Mouse (Mus musculus) ES-Bruce4 (cell line): ENCODE measurements around the gene Ube2q1. TPM values are rescaled to one million over a fixed set of nuclear protein-coding genes. Genes with fewer than 3 reads are reported as not detected.

Experiments used
- H3K27ac ChIP-seq: 2 replicates; pipeline ENCODE4 v1.5.1; 2012; ENCODE audit warnings: low read length, inconsistent platforms; ENCODE audit not compliant: insufficient read depth
- H3K27me3 ChIP-seq: 2 replicates; pipeline ENCODE4 v1.6.1; 2012; ENCODE audit warnings: mild to moderate bottlenecking, low read length, inconsistent platforms; ENCODE audit not compliant: control insufficient read depth, poor library complexity, insufficient read depth, severe bottlenecking
- H3K36me3 ChIP-seq: 2 replicates; pipeline ENCODE4 v1.6.1; 2012; ENCODE audit warnings: inconsistent platforms, mild to moderate bottlenecking, low read length, moderate library complexity; ENCODE audit not compliant: control insufficient read depth, poor library complexity, insufficient read depth, severe bottlenecking
- H3K4me1 ChIP-seq: one replicate; pipeline ENCODE4 v1.8.1; 2011; ENCODE audit warnings: low read length; ENCODE audit not compliant: control insufficient read depth, insufficient read depth
- H3K4me3 ChIP-seq: 2 replicates; pipeline ENCODE4 v1.5.1; 2011; ENCODE audit warnings: low read depth, mild to moderate bottlenecking, low read length
- H3K9ac ChIP-seq: 2 replicates; pipeline ENCODE4 v1.6.1; 2012; ENCODE audit warnings: low read depth, mild to moderate bottlenecking, inconsistent platforms; ENCODE audit not compliant: poor library complexity, severe bottlenecking
- H3K9me3 ChIP-seq: replicated peaks from 2 replicates; pipeline ENCODE4 v1.6.1; 2012; ENCODE audit warnings: mild to moderate bottlenecking, low read length, inconsistent platforms; ENCODE audit not compliant: control insufficient read depth, poor library complexity, insufficient read depth, severe bottlenecking
- CTCF ChIP-seq: IDR thresholded peaks from one replicate; pipeline ENCODE4 v1.8.1; 2011; ENCODE audit warnings: low read depth, low read length
- EP300 ChIP-seq: IDR thresholded peaks from 2 replicates; pipeline ENCODE4 v1.6.1; 2011; ENCODE audit warnings: low read depth, low read length; ENCODE audit not compliant: insufficient read depth
- POLR2A ChIP-seq: IDR thresholded peaks from one replicate; pipeline ENCODE4 v1.8.1; 2011; ENCODE audit warnings: low read length; ENCODE audit not compliant: insufficient read depth
- polyA plus RNA-seq: library from polyadenylated mRNA; stranded (reverse); fragments of >200 nt; gene quantifications from 2 replicates; pipeline ENCODE4 v1.2.4, GENCODE M21; 2011; ENCODE audit warnings: low read depth; ENCODE audit not compliant: missing spikeins, insufficient read depth, insufficient read length

Gene Ube2q1
- polyA plus RNA-seq, 1 experiment = 104 TPM

DNA sequence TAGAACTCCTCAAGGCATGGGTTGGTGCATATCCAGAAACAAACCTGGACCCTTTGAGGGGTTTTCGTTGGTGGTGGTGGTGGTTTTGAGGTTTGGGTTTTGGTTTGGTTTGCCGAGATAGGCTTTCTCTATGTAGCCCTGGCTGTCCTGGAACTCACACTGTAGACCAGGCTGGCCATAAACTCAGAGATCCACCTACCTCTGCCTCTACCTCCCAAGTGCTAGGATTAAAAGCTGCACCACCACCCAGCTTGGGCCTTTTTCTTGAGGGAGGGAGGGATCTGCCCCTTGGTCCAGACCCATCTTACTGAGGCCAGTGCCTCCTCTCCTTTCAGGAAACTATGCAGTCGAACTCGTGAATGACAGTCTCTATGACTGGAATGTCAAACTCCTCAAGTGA is 6.7 kb downstream of the Ube2q1 start:
- H3K9me3 ChIP-seq = no peaks in the 10 kb centered on the region
- no peak for TF ChIP-seq CTCF
- no peak for TF ChIP-seq POLR2A
- TF ChIP-seq EP300 = no peak

DNA sequence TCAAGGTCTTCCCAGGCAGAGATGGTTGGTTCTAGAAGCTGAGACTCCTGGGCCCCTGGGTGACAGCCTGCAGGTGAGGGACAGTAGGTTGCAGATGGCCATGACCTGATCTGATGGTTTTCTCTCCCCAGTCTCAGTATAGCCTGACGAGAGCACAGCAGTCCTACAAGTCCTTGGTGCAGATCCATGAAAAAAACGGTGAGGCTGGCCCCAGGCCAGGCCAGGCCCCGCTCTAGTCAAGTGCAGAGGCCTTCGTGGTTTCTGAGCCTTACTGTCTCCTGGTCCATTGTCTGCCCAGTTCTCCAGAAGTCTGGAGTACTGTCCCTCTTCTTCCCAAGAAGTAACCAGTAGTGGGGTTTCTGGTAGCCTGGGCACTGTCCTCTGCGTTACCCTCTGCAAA is 8.2 kb downstream of the Ube2q1 start:
- Histone ChIP-seq H3K27ac (no peak overlapping the region), H3K9me3 (no peaks in the 10 kb centered on the region), H3K36me3 (peaks cover 46% of the 10 kb centered on the region), H3K4me1 (peaks cover 4% of the 10 kb centered on the region), H3K9ac (no peak overlapping the region), H3K4me3 (no peak overlapping the region), H3K27me3 (no peaks in the 10 kb centered on the region)
- TF ChIP-seq POLR2A = no peak
- no peak for TF ChIP-seq EP300

More for the DNA sequence above, 6.7 kb downstream of the Ube2q1 start:
- H3K4me3 ChIP-seq = no peak overlapping the region
- no peaks in the 10 kb centered on the region for H3K27me3 ChIP-seq
- H3K9ac ChIP-seq = no peak overlapping the region
- peaks cover 3% of the 10 kb centered on the region for H3K4me1 ChIP-seq
- peaks cover 55% of the 10 kb centered on the region for H3K36me3 ChIP-seq
- H3K27ac ChIP-seq = no peak overlapping the region

DNA sequence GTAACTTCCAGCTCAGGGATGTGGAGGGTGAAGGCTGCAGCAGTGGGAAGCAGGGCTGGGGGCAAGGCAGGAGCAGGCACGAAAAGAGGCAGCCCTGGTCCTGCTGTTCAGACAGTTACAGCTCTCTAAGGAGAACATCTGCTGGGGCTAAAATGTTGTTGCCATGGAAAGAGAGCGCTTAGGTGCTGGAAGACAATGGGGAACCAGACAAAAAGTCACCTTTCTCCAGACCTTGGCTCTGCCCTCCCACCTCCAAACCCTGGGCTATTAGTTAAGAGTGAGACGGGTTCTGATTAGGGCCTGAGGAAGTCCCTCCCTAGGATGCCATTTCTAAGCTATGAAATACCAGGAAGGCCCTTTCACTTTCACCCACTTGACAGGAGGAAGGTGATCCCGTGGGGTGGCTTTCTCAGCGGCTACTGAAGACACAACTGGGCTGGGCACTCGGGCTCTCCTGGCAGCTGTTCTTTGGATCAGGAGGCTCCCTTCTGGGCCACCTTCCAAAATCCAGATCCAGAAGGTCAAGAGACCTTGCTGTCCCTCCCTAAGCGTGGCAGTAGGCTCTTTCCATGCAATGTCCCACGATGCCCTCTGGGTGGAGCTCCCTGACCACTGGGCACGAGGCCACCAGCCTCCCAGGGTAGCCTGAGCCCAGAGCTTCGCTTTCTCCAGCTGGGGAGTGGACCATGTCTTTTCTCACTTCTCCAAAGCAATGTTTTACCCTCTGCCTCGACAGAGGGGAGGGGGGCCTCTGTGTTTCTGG is 11.8 kb downstream of the Ube2q1 start:
- TF ChIP-seq EP300 = no peak
- TF ChIP-seq CTCF = peak; percentile 82
- Histone ChIP-seq H3K27ac (peak overlapping the region; percentile 40; the same call in 1 of the 2 replicates), H3K4me3 (no peak overlapping the region), H3K27me3 (no peaks in the 10 kb centered on the region), H3K9me3 (no peaks in the 10 kb centered on the region), H3K36me3 (peaks cover 18% of the 10 kb centered on the region), H3K4me1 (peaks cover 4% of the 10 kb centered on the region), H3K9ac (no peak overlapping the region)

DNA sequence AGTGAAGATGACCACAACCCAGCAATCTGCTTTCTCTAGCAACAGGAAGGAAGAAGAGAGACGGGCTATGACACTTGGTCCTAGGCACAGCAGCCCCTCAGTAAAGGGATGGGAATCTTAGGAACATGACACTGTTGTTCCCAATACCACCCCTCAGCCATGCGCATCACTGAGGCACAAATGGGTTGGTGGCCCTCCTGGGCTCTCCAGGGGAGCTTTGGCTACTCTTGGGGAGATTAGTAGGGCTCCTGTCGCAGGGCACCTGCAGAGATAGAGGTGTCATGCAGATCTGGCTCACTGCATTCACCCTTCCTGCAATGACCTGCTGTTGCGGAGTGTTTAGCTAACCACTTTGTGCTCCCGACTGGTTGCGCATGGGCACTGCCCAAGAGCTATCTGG is 12.9 kb downstream of the Ube2q1 start:
- H3K9me3 ChIP-seq = no peaks in the 10 kb centered on the region
- no peak overlapping the region for H3K27ac ChIP-seq
- TF ChIP-seq EP300 (no peak), CTCF (no peak), POLR2A (no peak)
- H3K9ac ChIP-seq = no peak overlapping the region
- peaks cover 4% of the 10 kb centered on the region for H3K4me1 ChIP-seq
- no peaks in the 10 kb centered on the region for H3K27me3 ChIP-seq
- H3K36me3 ChIP-seq = peaks cover 15% of the 10 kb centered on the region
- H3K4me3 ChIP-seq = no peak overlapping the region

DNA sequence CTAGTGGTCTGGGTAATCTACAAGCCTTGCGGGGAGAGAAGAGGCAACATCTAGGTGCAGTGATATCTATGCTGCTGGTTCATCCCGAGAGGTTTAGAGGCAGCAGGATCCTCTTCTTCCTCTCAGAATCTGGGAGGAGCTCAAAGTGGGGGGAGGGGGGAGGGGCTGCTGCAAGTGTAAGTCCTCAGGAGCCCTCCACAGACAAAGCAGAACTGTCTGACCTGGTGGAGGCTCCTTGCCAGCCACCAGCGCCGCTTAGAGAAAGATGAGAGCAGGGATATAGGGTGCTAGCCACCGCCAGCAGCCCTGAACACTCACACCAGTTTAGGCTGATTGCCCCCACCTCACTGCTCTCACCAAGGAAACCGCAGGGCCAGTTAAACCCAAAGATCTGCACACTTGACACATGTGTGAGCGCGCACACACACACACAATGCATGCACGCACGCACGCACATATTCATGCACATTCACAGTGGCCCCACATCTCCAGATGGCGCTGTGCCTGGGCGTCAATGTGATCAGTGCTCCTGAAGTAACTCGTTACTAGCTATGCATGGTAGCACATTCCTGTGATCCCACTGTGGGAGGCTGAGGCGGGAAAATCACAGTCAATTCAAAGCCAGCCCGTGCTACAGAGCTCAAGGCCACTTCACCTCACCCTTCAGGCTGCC is 15.4 kb downstream of the Ube2q1 start:
- Histone ChIP-seq H3K4me3 (peak overlapping the region; percentile 5; the same call in 1 of the 2 replicates), H3K27me3 (no peaks in the 10 kb centered on the region), H3K36me3 (no peaks in the 10 kb centered on the region), H3K9me3 (no peaks in the 10 kb centered on the region), H3K9ac (no peak overlapping the region), H3K4me1 (peaks cover 4% of the 10 kb centered on the region), H3K27ac (no peak overlapping the region)
- 0 out of 2 replicates have a peak, but pooled peaks have one; percentile 5 for TF ChIP-seq EP300
- peak; percentile 20 for TF ChIP-seq CTCF
- no peak for TF ChIP-seq POLR2A

DNA sequence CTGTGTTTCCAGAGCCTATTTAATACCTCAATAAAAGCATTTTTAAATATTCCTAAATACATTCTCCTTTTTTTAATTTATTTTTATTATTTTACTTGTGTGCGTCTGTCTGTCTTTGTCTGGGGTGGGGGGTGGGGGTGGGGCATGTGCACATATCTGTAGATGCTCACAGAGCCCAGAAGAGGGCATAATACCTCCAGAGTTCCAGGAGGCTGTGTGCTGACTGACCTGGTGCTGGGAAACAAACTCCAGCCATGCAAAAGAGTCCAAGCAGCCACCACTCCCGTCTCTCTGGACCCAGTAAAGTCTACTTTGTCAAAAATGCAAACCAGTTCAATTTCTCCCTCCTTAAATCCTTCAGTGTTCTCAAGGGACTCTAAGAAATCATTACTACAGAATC is 21.2 kb downstream of the Ube2q1 start:
- Histone ChIP-seq H3K4me1 (no peaks in the 10 kb centered on the region), H3K9me3 (no peaks in the 10 kb centered on the region), H3K27ac (no peak overlapping the region), H3K27me3 (no peaks in the 10 kb centered on the region), H3K9ac (no peak overlapping the region), H3K4me3 (no peak overlapping the region), H3K36me3 (no peaks in the 10 kb centered on the region)
- TF ChIP-seq EP300 = no peak
- peak; percentile 71 for TF ChIP-seq CTCF
